Mouse (Mus musculus): Measurements from ENCODE around the gene Tns3.

DNA sequence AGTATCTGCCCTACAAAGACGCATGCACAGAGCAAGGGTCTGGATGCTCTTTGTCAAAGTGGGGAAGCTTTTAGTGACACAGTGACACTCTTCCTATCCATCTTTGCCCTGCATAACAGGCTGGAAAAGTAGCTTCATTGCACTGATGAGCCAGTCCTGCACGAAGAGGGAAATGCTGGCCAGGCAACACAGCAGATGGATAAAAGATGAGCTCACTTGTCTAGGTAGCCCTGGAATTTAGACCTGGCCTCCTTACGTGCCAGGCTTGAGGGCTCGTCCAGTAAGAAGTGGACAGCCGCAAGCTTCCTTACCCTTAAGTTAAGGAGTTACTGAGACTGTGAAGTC lies 239.1 kb downstream of the Tns3 start:
- TF ChIP-seq POLR2A (IDR thresholded peaks at IDR 0.05; ENCODE audit: control insufficient read depth, extremely low read depth, insufficient read depth, low read length, poor library complexity) (no peak), CTCF (IDR thresholded peaks at IDR 0.05; ENCODE audit: borderline replicate concordance, control insufficient read depth, extremely low read depth, insufficient read depth, low read length, poor library complexity) (no peak)

Data from thymus, adult 2 months (tissue).